Mouse (Mus musculus): ENCODE data around the gene Specc1. TPM values are rescaled to one million over a fixed set of nuclear protein-coding genes. Genes with fewer than 3 reads are reported as not detected.

Gene Specc1
- polyA plus RNA-seq, 1 experiment from 2014 or later: 17.1 TPM

DNA sequence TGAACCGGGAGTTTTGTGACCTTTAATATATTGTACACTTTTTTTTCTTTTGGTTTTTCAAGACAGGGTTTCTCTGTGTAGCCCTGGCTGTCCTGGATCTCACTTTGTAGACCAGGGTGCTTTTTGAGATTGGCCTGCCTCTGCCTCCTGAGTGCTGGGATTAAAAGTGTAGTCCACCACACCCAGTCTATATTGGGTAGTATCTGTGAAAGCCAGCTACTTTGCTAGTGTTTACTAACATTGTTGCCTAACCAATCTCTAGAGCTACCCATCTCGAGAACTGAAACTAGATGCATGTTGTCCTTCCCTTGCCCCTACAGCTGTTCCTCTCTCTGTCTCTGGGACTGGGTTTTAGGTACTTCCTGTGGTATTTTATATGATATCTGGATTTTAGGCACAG is 3.5 kb downstream of the Specc1 start:
- no peak for ATAC-seq (replicated peaks; ENCODE audit: insufficient number of reproducible peaks, low FRiP score, low TSS enrichment)
- H3K9me3 ChIP-seq (replicated peaks; ENCODE audit: control insufficient read depth, low read length): no peaks in the 10 kb centered on the region
- H3K4me2 ChIP-seq: no peak overlapping the region
- H3K4me3 ChIP-seq (ENCODE audit: low read depth, low read length): no peak overlapping the region
- H3K9ac ChIP-seq (ENCODE audit: low read depth, low read length): no peak overlapping the region
- H3K36me3 ChIP-seq (ENCODE audit: control insufficient read depth, insufficient read depth, low read length): no peaks in the 10 kb centered on the region
- peaks cover 10% of the 10 kb centered on the region for H3K27me3 ChIP-seq (ENCODE audit: control insufficient read depth, insufficient read depth, low read length)
- no peaks in the 10 kb centered on the region for H3K4me1 ChIP-seq (ENCODE audit: control insufficient read depth, insufficient read depth, low read length)
- no peak overlapping the region for H3K27ac ChIP-seq (ENCODE audit: low read depth, low read length)
- 79% methylated on average over 2 of the region's 2 CpGs for WGBS (ENCODE audit: insufficient replicate concordance)

DNA sequence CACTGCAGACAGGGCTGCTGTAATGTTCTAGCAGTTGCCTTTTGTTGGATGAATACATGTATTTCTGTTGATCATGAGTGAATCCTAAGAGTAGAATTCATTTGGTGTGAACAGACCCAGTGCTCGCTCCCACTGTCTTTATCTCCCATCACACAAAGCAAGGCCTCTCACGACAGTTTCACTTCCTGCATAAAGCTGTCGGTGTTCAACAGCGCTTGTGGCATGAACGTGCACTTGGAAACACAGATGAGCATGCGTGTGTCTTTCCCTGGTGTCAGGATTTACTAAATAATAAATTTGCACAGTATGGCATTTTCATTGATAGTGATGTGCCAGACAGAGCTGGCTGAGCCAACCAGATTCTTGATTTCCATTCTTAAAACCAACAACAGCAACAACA is 6.1 kb downstream of the Specc1 start:
- 64% methylated on average over 6 of the region's 6 CpGs for WGBS (ENCODE audit: insufficient replicate concordance)
- Histone ChIP-seq H3K9me3 (replicated peaks; ENCODE audit: control insufficient read depth, low read length) (no peaks in the 10 kb centered on the region), H3K36me3 (ENCODE audit: control insufficient read depth, insufficient read depth, low read length) (no peaks in the 10 kb centered on the region), H3K27me3 (ENCODE audit: control insufficient read depth, insufficient read depth, low read length) (peaks cover 9% of the 10 kb centered on the region), H3K9ac (ENCODE audit: low read depth, low read length) (no peak overlapping the region), H3K27ac (ENCODE audit: low read depth, low read length) (no peak overlapping the region), H3K4me2 (no peak overlapping the region), H3K4me1 (ENCODE audit: control insufficient read depth, insufficient read depth, low read length) (no peaks in the 10 kb centered on the region), H3K4me3 (ENCODE audit: low read depth, low read length) (no peak overlapping the region)
- no peak for ATAC-seq (replicated peaks; ENCODE audit: insufficient number of reproducible peaks, low FRiP score, low TSS enrichment)

DNA sequence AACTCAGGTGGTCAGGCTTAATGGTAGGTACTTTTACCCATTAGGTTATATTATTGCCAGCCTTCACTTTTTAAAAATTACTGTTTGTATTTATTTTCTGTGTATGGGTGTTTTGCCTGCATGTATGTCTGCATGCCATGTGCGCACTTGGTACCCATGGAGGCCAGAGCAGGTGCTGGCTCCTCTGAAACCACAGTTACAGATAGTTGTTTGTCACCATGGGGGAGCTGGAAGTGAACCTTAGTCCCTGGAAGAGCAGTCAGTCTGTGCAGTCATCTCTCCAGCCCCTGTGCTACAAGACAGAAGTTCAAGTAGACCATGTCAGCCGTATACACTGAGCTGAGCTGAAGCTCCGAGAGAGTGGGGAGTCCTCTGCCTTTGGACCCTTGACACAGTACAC is 6.6 kb downstream of the Specc1 start:
- 75% methylated on average over 3 of the region's 3 CpGs for WGBS (ENCODE audit: insufficient replicate concordance)
- Histone ChIP-seq H3K4me3 (ENCODE audit: low read depth, low read length) (no peak overlapping the region), H3K9me3 (replicated peaks; ENCODE audit: control insufficient read depth, low read length) (no peaks in the 10 kb centered on the region), H3K9ac (ENCODE audit: low read depth, low read length) (no peak overlapping the region), H3K4me2 (no peak overlapping the region), H3K27ac (ENCODE audit: low read depth, low read length) (no peak overlapping the region), H3K27me3 (ENCODE audit: control insufficient read depth, insufficient read depth, low read length) (peaks cover 6% of the 10 kb centered on the region), H3K4me1 (ENCODE audit: control insufficient read depth, insufficient read depth, low read length) (no peaks in the 10 kb centered on the region), H3K36me3 (ENCODE audit: control insufficient read depth, insufficient read depth, low read length) (no peaks in the 10 kb centered on the region)
- ATAC-seq (replicated peaks; ENCODE audit: insufficient number of reproducible peaks, low FRiP score, low TSS enrichment): no peak

DNA sequence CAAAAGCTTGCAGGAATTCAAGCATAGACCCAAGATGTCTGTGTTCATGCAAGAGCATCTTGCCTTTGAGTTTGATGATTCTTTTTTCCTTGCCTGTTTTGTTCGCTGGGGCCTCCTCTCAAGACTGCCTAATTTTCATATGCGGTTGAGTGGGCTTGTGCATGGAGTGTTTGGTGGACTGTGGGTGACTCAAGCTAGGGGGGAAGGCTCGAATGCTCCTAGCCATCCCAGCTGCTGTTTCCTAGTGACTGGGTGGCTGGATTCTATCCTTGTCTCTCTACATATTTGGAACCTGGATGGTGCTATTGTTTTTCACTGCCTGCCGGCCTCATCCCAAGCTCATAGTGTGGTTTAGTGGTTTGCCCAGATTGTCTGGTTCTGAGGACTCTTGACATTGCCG is 8.0 kb downstream of the Specc1 start:
- Histone ChIP-seq H3K9me3 (replicated peaks; ENCODE audit: control insufficient read depth, low read length) (no peaks in the 10 kb centered on the region), H3K27me3 (ENCODE audit: control insufficient read depth, insufficient read depth, low read length) (no peaks in the 10 kb centered on the region; the same call in 1 of the 2 replicates), H3K36me3 (ENCODE audit: control insufficient read depth, insufficient read depth, low read length) (no peaks in the 10 kb centered on the region), H3K9ac (ENCODE audit: low read depth, low read length) (no peak overlapping the region), H3K27ac (ENCODE audit: low read depth, low read length) (no peak overlapping the region), H3K4me1 (ENCODE audit: control insufficient read depth, insufficient read depth, low read length) (no peaks in the 10 kb centered on the region), H3K4me3 (ENCODE audit: low read depth, low read length) (no peak overlapping the region), H3K4me2 (no peak overlapping the region)
- WGBS (ENCODE audit: insufficient replicate concordance): 83% methylated on average over 5 of the region's 5 CpGs
- no peak for ATAC-seq (replicated peaks; ENCODE audit: insufficient number of reproducible peaks, low FRiP score, low TSS enrichment)

DNA sequence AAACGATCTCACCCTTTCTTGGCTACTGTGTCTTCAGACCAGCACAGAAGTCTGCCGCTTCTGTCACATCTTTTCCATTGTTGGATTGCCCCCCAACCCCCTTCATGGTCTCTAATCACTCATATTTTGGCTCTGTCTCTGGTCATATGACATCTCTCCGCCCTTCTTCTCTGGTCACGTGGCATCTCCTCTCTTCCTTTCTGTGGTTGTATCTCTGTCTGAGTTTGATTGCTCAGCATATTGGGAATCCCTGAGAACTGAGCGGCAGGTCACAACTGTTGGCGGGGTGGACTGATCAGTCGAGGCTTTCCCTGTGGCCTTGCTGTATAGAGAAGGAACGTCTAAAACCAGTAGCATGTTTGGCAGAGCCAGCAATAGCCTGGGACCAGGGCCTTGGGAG is 10.5 kb downstream of the Specc1 start:
- ATAC-seq (replicated peaks; ENCODE audit: insufficient number of reproducible peaks, low FRiP score, low TSS enrichment): no peak

DNA sequence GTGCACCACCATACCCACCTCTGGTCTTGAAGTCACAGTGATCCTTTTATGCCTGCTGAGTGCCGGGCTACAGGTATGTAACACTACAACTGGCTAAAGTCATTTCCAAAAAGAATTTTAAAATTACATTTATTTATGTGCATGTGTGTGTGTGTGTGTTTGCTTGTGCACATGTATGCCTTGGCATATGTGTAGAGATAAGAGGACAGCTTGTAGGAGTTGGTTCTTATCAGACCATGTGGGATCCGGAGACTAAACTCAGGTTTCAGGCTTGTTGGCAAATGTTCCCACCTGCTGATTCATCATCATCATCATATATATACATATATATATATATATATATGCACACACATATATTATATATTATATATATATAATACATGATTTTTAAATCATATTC is 12.3 kb downstream of the Specc1 start:
- H3K9ac ChIP-seq (ENCODE audit: low read depth, low read length): no peak overlapping the region
- no peak overlapping the region for H3K27ac ChIP-seq (ENCODE audit: low read depth, low read length)
- H3K4me1 ChIP-seq (ENCODE audit: control insufficient read depth, insufficient read depth, low read length): 0 out of 2 replicates have a peak, but pooled peaks cover 2% of the 10 kb centered on the region
- H3K36me3 ChIP-seq (ENCODE audit: control insufficient read depth, insufficient read depth, low read length): no peaks in the 10 kb centered on the region
- WGBS (ENCODE audit: insufficient replicate concordance): 87% methylated on average over 2 of the region's 2 CpGs
- no peaks in the 10 kb centered on the region for H3K27me3 ChIP-seq (ENCODE audit: control insufficient read depth, insufficient read depth, low read length)
- no peak overlapping the region for H3K4me3 ChIP-seq (ENCODE audit: low read depth, low read length)
- no peak overlapping the region for H3K4me2 ChIP-seq
- no peaks in the 10 kb centered on the region for H3K9me3 ChIP-seq (replicated peaks; ENCODE audit: control insufficient read depth, low read length)
- no peak for ATAC-seq (replicated peaks; ENCODE audit: insufficient number of reproducible peaks, low FRiP score, low TSS enrichment)

More for the DNA sequence above, 10.5 kb downstream of the Specc1 start:
- no peak overlapping the region for H3K27ac ChIP-seq (ENCODE audit: low read depth, low read length)
- no peaks in the 10 kb centered on the region for H3K9me3 ChIP-seq (replicated peaks; ENCODE audit: control insufficient read depth, low read length)
- H3K4me3 ChIP-seq (ENCODE audit: low read depth, low read length): no peak overlapping the region
- WGBS (ENCODE audit: insufficient replicate concordance): 78% methylated on average over 8 of the region's 8 CpGs
- no peak overlapping the region for H3K9ac ChIP-seq (ENCODE audit: low read depth, low read length)
- H3K27me3 ChIP-seq (ENCODE audit: control insufficient read depth, insufficient read depth, low read length): no peaks in the 10 kb centered on the region
- H3K4me1 ChIP-seq (ENCODE audit: control insufficient read depth, insufficient read depth, low read length): no peaks in the 10 kb centered on the region
- H3K4me2 ChIP-seq: no peak overlapping the region
- H3K36me3 ChIP-seq (ENCODE audit: control insufficient read depth, insufficient read depth, low read length): no peaks in the 10 kb centered on the region

DNA sequence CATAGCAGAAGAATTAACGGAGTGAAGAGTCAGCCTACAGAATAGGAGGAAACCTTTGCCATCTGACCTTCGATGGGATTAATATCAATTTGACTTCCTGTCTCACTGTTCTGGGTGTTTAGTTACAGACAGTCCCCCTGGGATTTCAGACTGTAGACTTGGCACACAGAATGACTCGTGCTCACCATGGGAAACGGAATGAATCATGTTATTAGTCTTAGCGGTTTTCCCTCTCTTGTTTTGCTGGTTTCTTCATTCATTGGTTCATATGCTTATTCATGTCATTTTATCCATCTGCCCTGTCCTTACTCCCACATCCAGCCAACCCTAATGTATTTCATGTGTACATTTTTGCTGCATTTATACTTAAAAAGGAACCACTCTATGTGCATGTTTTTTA is 14.3 kb downstream of the Specc1 start:
- H3K36me3 ChIP-seq (ENCODE audit: control insufficient read depth, insufficient read depth, low read length): no peaks in the 10 kb centered on the region

DNA sequence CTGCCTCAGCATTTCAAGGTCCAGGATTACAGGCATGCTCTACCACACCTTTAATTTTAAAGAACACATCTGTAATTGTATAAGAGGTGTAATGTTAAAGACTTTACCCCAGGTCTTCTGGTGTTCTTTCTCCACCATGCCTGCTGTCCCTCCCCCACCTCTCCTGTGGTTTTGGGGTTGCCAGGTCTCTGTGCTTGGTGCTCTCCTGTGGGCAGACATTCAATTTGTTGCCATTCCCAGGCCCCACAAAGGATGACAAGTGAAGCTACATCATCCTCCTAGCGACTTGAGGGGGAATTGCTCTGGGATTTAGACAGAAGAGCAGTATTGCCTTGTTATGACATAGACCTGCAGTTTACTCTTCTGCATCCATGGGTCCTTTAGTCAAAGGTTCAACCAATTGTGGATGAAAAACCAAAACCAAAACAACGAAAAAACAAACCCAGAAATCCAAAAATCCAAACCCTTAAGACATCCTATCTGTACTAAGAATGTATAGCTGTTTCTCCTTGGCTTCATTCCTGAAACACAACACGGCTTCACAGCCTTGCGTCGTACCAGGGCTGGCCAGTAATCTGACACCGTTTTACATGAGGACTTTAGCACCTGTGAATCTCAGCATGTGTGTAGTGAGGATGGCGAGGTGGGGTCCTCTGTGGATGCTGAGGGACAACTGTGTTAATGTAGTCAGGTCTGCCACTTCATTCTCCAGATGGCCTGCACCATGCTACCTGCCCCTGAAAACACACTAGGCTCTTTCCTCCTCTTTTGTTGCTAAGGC is 15.1 kb downstream of the Specc1 start:
- no peak overlapping the region for H3K4me3 ChIP-seq (ENCODE audit: low read depth, low read length)
- H3K27ac ChIP-seq (ENCODE audit: low read depth, low read length): no peak overlapping the region
- ATAC-seq (replicated peaks; ENCODE audit: insufficient number of reproducible peaks, low FRiP score, low TSS enrichment): no peak
- no peaks in the 10 kb centered on the region for H3K36me3 ChIP-seq (ENCODE audit: control insufficient read depth, insufficient read depth, low read length)
- H3K9me3 ChIP-seq (replicated peaks; ENCODE audit: control insufficient read depth, low read length): no peaks in the 10 kb centered on the region
- WGBS (ENCODE audit: insufficient replicate concordance): 46% methylated on average over 7 of the region's 7 CpGs
- no peaks in the 10 kb centered on the region for H3K27me3 ChIP-seq (ENCODE audit: control insufficient read depth, insufficient read depth, low read length)
- H3K4me2 ChIP-seq: no peak overlapping the region
- H3K9ac ChIP-seq (ENCODE audit: low read depth, low read length): no peak overlapping the region
- H3K4me1 ChIP-seq (ENCODE audit: control insufficient read depth, insufficient read depth, low read length): 0 out of 2 replicates have a peak, but pooled peaks cover 2% of the 10 kb centered on the region

More for the DNA sequence above, 14.3 kb downstream of the Specc1 start:
- 57% methylated on average over 5 of the region's 5 CpGs for WGBS (ENCODE audit: insufficient replicate concordance)
- no peaks in the 10 kb centered on the region for H3K9me3 ChIP-seq (replicated peaks; ENCODE audit: control insufficient read depth, low read length)
- H3K4me1 ChIP-seq (ENCODE audit: control insufficient read depth, insufficient read depth, low read length): 0 out of 2 replicates have a peak, but pooled peaks cover 2% of the 10 kb centered on the region
- H3K27me3 ChIP-seq (ENCODE audit: control insufficient read depth, insufficient read depth, low read length): no peaks in the 10 kb centered on the region
- H3K4me3 ChIP-seq (ENCODE audit: low read depth, low read length): no peak overlapping the region
- H3K27ac ChIP-seq (ENCODE audit: low read depth, low read length): no peak overlapping the region
- no peak for ATAC-seq (replicated peaks; ENCODE audit: insufficient number of reproducible peaks, low FRiP score, low TSS enrichment)
- H3K4me2 ChIP-seq: no peak overlapping the region
- H3K9ac ChIP-seq (ENCODE audit: low read depth, low read length): no peak overlapping the region

Data from heart, embryonic 11.5 days (tissue).